Mouse (Mus musculus) hindbrain, embryonic 16.5 days (tissue): ENCODE data around the gene Npm1. TPM values are rescaled to one million over a fixed set of nuclear protein-coding genes. Genes with fewer than 3 reads are reported as not detected.

Experiments used
- ATAC-seq: fragments of 200-750 bp; cut with Nextera tagmentation; 2 replicates; pipeline ENCODE4 v1.8.0; 2017; ENCODE audit warnings: moderate TSS enrichment, moderate library complexity
- H3K27ac ChIP-seq: fragments of 300-500 bp; sonication (generic); 2 replicates; pipeline ENCODE4 v1.5.1; 2014; ENCODE audit warnings: low read depth, mild to moderate bottlenecking, control low read depth, low read length, moderate library complexity
- H3K27me3 ChIP-seq: fragments of 300-500 bp; sonication (generic); replicated peaks from 2 replicates; pipeline ENCODE4 v1.6.1; 2014; ENCODE audit warnings: low read length; ENCODE audit not compliant: control insufficient read depth, insufficient read depth
- H3K36me3 ChIP-seq: fragments of 300-500 bp; sonication (generic); 2 replicates; pipeline ENCODE4 v1.6.1; 2014; ENCODE audit warnings: mild to moderate bottlenecking, low read length, moderate library complexity, mixed read lengths; ENCODE audit not compliant: control insufficient read depth, insufficient read depth
- H3K4me1 ChIP-seq: fragments of 300-500 bp; sonication (generic); 2 replicates; pipeline ENCODE4 v1.6.1; 2014; ENCODE audit warnings: low read depth, low read length; ENCODE audit not compliant: control insufficient read depth, insufficient read depth
- H3K4me2 ChIP-seq: fragments of 300-500 bp; sonication (generic); 2 replicates; pipeline ENCODE4 v1.6.1; 2014; ENCODE audit warnings: mild to moderate bottlenecking, low read length, control low read depth, moderate library complexity
- H3K4me3 ChIP-seq: fragments of 300-500 bp; sonication (generic); 2 replicates; pipeline ENCODE4 v1.5.1; 2014; ENCODE audit warnings: mild to moderate bottlenecking, low read length, control low read depth, moderate library complexity
- H3K9ac ChIP-seq: fragments of 300-500 bp; sonication (generic); 2 replicates; pipeline ENCODE4 v1.6.1; 2014; ENCODE audit warnings: low read depth, mild to moderate bottlenecking, control low read depth, low read length, moderate library complexity
- H3K9me3 ChIP-seq: fragments of 300-500 bp; sonication (generic); 2 replicates; pipeline ENCODE4 v1.6.1; 2014; ENCODE audit warnings: mild to moderate bottlenecking, low read length, moderate library complexity; ENCODE audit not compliant: control insufficient read depth
- whole genome bisulfite sequencing: fragments of 180-500 bp; shearing (Covaris S2); extraction: QIAGEN DNeasy Blood & Tissue Kit; methylation state at CpG from one replicate; pipeline ENCODE4 v1.1.7; 2014; 5-methylcytosine and 5-hydroxymethylcytosine counted together
- polyA plus RNA-seq: library from polyadenylated mRNA; unstranded; fragments of >200 nt; fragmentation: Nextera tagmentation; extraction: Ambion mirVana; gene quantifications from 2 replicates; pipeline ENCODE4 v1.2.1, GENCODE M21; 2015

Npm1 gene
- polyA plus RNA-seq, 1 experiment from 2014 or later, result 353 TPM

DNA sequence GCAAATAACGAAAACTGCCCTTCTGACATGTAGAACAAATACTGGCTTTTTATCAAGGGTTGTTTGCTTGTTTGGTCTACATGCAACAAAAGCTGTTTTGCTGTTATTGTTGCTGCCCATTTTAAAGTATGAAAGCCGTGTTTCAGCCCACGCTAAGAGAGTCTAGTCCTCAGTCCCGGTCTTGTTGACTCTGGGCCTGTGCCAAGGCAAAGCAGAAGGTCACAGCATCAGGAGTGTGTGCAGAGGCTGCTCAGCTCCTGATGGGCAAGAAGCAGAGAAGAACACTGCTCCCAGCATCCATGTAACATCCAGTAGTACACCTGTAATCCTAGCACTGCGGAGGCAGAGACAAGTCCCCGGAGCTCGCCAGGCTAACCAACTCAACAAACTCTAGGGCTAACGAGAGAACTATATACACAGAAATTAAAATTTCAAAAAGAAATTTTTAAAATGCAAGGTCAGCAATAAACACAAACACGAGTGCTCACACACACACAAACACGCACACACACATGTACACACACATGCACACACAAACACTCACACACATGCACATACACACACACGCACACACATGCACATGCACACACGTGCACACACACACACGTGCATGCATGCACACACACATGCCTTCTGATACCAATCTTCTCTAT is 59.6 kb downstream of the Npm1 start:
- no peak for ATAC-seq

More for the DNA sequence above, 59.6 kb downstream of the Npm1 start:
- H3K4me2 ChIP-seq, result no peak overlapping the region
- no peaks in the 10 kb centered on the region for H3K9me3 ChIP-seq
- no peak overlapping the region for H3K9ac ChIP-seq
- WGBS, result 81% methylated on average over 13 of the region's 13 CpGs
- no peaks in the 10 kb centered on the region; the same call in 1 of the 2 replicates for H3K27me3 ChIP-seq
- no peaks in the 10 kb centered on the region for H3K36me3 ChIP-seq
- H3K4me3 ChIP-seq, result no peak overlapping the region
- no peak overlapping the region for H3K27ac ChIP-seq
- H3K4me1 ChIP-seq, result peaks cover 6% of the 10 kb centered on the region

Other genes with a start within 250 kb of the Npm1 start
- gene Fgf18, start 15.8 kb downstream of the Npm1 start, polyA plus RNA-seq, result 7.2 and 9.0 TPM in 2 replicates
- gene Tlx3, start 40.4 kb upstream of the Npm1 start, polyA plus RNA-seq, result 9.1 and 11.5 TPM in 2 replicates
- gene Gm12117, start 113.5 kb upstream of the Npm1 start, polyA plus RNA-seq, result not detected in 2 replicates